Comparison of ENCODE assay signal across 8 mouse cellular contexts in genomic region chr9:13969262-13969661, GRCm38 (mm10).
A peak's percentile ranks its signal among the peaks of the same experiment; 100 is the strongest.
DNase-seq lines count a peak whose midpoint lies in the region; ATAC-seq and TF ChIP-seq lines count a peak whose summit lies in the region.

No protein-coding gene starts in this region.

- TF ChIP-seq CTCF in liver, postnatal 0 days (IDR thresholded peaks at IDR 0.05; ENCODE audit: low read depth): no peak

- no peak for TF ChIP-seq EP300 in liver, postnatal 0 days (IDR thresholded peaks at IDR 0.05; ENCODE audit: low read depth)

- no peaks in the 10 kb centered on the region for H3K4me1 ChIP-seq in liver, postnatal 0 days (ENCODE audit: insufficient read depth)
- peaks cover 17% of the 10 kb centered on the region for H3K4me1 ChIP-seq in embryonic facial prominence, embryonic 15.5 days
- peaks cover 22% of the 10 kb centered on the region for H3K4me1 ChIP-seq in limb, embryonic 13.5 days
- H3K4me1 ChIP-seq in midbrain, embryonic 13.5 days (replicated peaks): no peaks in the 10 kb centered on the region

- no peak overlapping the region for H3K4me3 ChIP-seq in liver, postnatal 0 days (ENCODE audit: low read depth, low read length)
- H3K4me3 ChIP-seq in embryonic facial prominence, embryonic 15.5 days (replicated peaks): no peak overlapping the region
- H3K4me3 ChIP-seq in limb, embryonic 13.5 days: no peak overlapping the region
- no peak overlapping the region for H3K4me3 ChIP-seq in midbrain, embryonic 13.5 days (replicated peaks)

- no peak for ATAC-seq in liver, postnatal 0 days
- no peak for ATAC-seq in embryonic facial prominence, embryonic 15.5 days (ENCODE audit: insufficient number of reproducible peaks, low FRiP score, low TSS enrichment, low read depth)
- ATAC-seq in limb, embryonic 13.5 days (ENCODE audit: low FRiP score, low read depth): peak; percentile 19; the same call in 1 of the 2 replicates
- ATAC-seq in midbrain, embryonic 13.5 days: no peak

- WGBS in liver, postnatal 0 days (ENCODE audit: insufficient replicate concordance): 75% methylated on average over 1 of the region's 1 CpGs
- 25% methylated on average over 1 of the region's 1 CpGs for WGBS in embryonic facial prominence, embryonic 15.5 days
- 25% methylated on average over 1 of the region's 1 CpGs for WGBS in limb, embryonic 13.5 days
- WGBS in midbrain, embryonic 13.5 days: 72% methylated on average over 1 of the region's 1 CpGs

- H3K4me2 ChIP-seq in liver, postnatal 0 days (ENCODE audit: low read depth, low read length): no peak overlapping the region
- H3K4me2 ChIP-seq in embryonic facial prominence, embryonic 15.5 days (replicated peaks): no peak overlapping the region
- no peak overlapping the region for H3K4me2 ChIP-seq in limb, embryonic 13.5 days (replicated peaks)
- no peak overlapping the region for H3K4me2 ChIP-seq in midbrain, embryonic 13.5 days (replicated peaks)

- H3K27ac ChIP-seq in liver, postnatal 0 days (ENCODE audit: low read depth): no peak overlapping the region
- H3K27ac ChIP-seq in embryonic facial prominence, embryonic 15.5 days (replicated peaks): peak overlapping the region; percentile 56
- H3K27ac ChIP-seq in limb, embryonic 13.5 days: peak overlapping the region; percentile 44; the same call in 1 of the 2 replicates
- H3K27ac ChIP-seq in midbrain, embryonic 13.5 days: no peak overlapping the region

- H3K36me3 ChIP-seq in liver, postnatal 0 days (replicated peaks; ENCODE audit: insufficient read depth, low read length): no peaks in the 10 kb centered on the region
- no peaks in the 10 kb centered on the region for H3K36me3 ChIP-seq in embryonic facial prominence, embryonic 15.5 days
- H3K36me3 ChIP-seq in limb, embryonic 13.5 days: no peaks in the 10 kb centered on the region
- H3K36me3 ChIP-seq in midbrain, embryonic 13.5 days: no peaks in the 10 kb centered on the region

- no peaks in the 10 kb centered on the region for H3K9me3 ChIP-seq in liver, postnatal 0 days (ENCODE audit: low read length)
- no peaks in the 10 kb centered on the region for H3K9me3 ChIP-seq in embryonic facial prominence, embryonic 15.5 days (replicated peaks)
- H3K9me3 ChIP-seq in limb, embryonic 13.5 days: no peaks in the 10 kb centered on the region
- H3K9me3 ChIP-seq in midbrain, embryonic 13.5 days: no peaks in the 10 kb centered on the region

- DNase-seq in gastrocnemius, adult 18-20 months (ENCODE audit: low spot score): peak; percentile 26
- no peak for DNase-seq in gastrocnemius, postnatal 10 days
- peak; percentile 18 for DNase-seq in liver, postnatal 0 days
- no peak for DNase-seq in liver
- DNase-seq in spleen, postnatal 14 days (ENCODE audit: low spot score in 2 of 2): no peak

- H3K9ac ChIP-seq in liver, postnatal 0 days (replicated peaks): no peak overlapping the region
- H3K9ac ChIP-seq in embryonic facial prominence, embryonic 15.5 days: no peak overlapping the region
- no peak overlapping the region for H3K9ac ChIP-seq in limb, embryonic 13.5 days
- no peak overlapping the region for H3K9ac ChIP-seq in midbrain, embryonic 13.5 days (replicated peaks)

- H3K27me3 ChIP-seq in liver, postnatal 0 days (ENCODE audit: insufficient read depth, low read length): no peaks in the 10 kb centered on the region
- no peaks in the 10 kb centered on the region for H3K27me3 ChIP-seq in embryonic facial prominence, embryonic 15.5 days
- no peaks in the 10 kb centered on the region for H3K27me3 ChIP-seq in limb, embryonic 13.5 days
- no peaks in the 10 kb centered on the region for H3K27me3 ChIP-seq in midbrain, embryonic 13.5 days

Comparison
In these comparisons a context has a peak if more than half of its experiments do, and no peak if none do; other contexts are left out.
1. DNase-seq: peak in gastrocnemius, adult 18-20 months (single experiment) and liver, postnatal 0 days (single experiment); none in gastrocnemius, postnatal 10 days (single experiment), liver (single experiment) and spleen, postnatal 14 days (0 of 2).
2. H3K27ac ChIP-seq: peak in embryonic facial prominence, embryonic 15.5 days (single experiment) and limb, embryonic 13.5 days (single experiment); none in liver, postnatal 0 days (single experiment) and midbrain, embryonic 13.5 days (single experiment).